Mouse (Mus musculus): ENCODE measurements around the gene Mad2l1bp. TPM values are rescaled to one million over a fixed set of nuclear protein-coding genes. Genes with fewer than 3 reads are reported as not detected.

Gene Mad2l1bp
- total RNA-seq (2014; rRNA removed) (3.7 and 5.5 TPM in 2 replicates), polyA plus RNA-seq (2012; rRNA removed) (9.9 and 12.9 TPM in 2 replicates)

DNA sequence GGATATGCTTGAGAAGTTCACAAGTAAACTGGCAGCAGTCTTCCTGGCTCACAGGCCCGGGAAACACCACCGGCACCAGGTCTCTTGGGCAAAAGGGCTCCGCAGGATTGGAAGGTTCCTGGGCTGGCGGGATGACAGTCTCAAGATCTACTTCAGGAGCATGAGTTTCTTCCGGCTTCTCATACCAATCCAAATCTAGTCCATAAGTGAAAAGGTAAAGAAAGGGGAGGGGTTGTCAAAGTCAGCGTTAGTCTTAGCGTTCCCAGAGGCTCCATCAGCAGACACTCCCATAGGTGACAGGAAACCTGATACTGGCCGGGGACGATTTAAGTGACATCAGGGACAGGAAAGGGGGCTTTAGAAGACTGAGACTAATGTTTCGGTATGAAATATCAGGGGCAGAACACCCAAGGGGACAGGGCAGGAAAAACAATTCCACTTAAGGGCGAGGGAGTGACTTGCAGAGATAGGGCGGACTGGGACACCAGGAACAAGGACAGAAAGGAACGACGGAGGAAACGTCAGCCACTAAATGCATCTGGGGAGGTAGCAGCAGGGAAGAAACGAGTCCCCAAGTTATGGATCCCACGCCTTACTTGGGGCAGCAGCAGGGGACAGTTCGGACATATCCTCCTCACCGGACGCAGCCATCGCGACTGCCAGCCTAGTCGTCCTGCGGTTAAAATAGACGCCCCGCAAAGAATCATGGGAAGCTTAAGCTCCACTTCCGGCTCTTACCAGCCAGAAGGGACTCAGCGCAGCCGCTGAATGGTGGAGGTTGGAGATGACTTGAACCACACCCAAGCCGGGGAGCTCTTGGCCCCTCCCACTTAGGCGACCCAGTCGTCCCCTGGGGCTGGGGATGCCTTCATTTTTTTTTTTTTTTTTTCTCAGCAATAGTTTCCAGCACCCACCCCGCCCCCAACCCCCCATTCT lies at the start of gene Mad2l1bp:
Gene Mad2l1bp (minus strand): TSS at position 707 of the 936 bp plus-strand sequence.
- Histone ChIP-seq H3K4me3 (ENCODE audit: insufficient read depth, low read depth, low read length) (peak within 1 kb of the TSS; percentile 60), H3K4me1 (ENCODE audit: control insufficient read depth, insufficient read depth, low read length) (peaks cover 5% of the 10 kb centered on the region), H3K9ac (ENCODE audit: low read depth, low read length) (peak within 1 kb of the TSS; percentile 67), H3K27ac (replicated peaks; ENCODE audit: insufficient read depth, low read depth, low read length) (peak within 1 kb of the TSS; percentile 37), H3K79me2 (ENCODE audit: control insufficient read depth, insufficient read depth, low read length) (peaks cover 7% of the 10 kb centered on the region; the same call in 1 of the 2 replicates), H3K27me3 (ENCODE audit: control insufficient read depth, insufficient read depth, low read length) (no peaks in the 10 kb centered on the region), H3K36me3 (ENCODE audit: control insufficient read depth, insufficient read depth, low read length) (peaks cover 2% of the 10 kb centered on the region; the same call in 1 of the 2 replicates)
- peak; percentile 88 for DNase-seq (ENCODE audit: extremely low read depth, low read depth, low spot score)
- WGBS: 4% methylated on average over 33 of the region's 33 CpGs
- peak; percentile 97 for TF ChIP-seq POLR2A (IDR thresholded peaks at IDR 0.05; ENCODE audit: extremely low read depth, insufficient read depth, low read length)
- TF ChIP-seq CTCF (IDR thresholded peaks at IDR 0.05; ENCODE audit: low read depth, low read length): no peak

DNA sequence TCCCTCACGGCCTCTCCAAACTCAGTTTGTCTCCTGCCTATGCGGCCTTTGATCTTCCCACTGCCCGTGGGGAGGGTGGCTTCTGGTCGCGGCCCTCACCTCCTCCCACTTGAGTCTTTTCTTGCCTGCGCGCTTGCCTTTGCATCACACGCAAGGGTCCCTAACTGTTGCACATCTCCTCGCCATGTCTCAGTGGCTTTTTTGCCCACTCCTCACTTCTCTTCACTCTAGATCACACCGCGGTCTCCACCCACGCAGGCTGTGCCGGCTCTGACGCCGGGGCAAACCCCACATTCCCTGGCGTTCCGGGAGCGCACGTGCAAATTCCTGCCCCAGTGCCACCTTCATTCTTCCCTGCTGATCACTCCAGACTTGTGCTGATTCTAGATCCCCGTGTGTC lies 49.7 kb upstream of the Mad2l1bp start:
- peaks cover 16% of the 10 kb centered on the region; the same call in 1 of the 2 replicates for H3K79me2 ChIP-seq (ENCODE audit: control insufficient read depth, insufficient read depth, low read length)
- H3K36me3 ChIP-seq (ENCODE audit: control insufficient read depth, insufficient read depth, low read length): peaks cover 24% of the 10 kb centered on the region
- H3K4me3 ChIP-seq (ENCODE audit: insufficient read depth, low read depth, low read length): peak overlapping the region; percentile 94
- peak overlapping the region; percentile 45 for H3K27ac ChIP-seq (replicated peaks; ENCODE audit: insufficient read depth, low read depth, low read length)
- 0% methylated on average over 20 of the region's 20 CpGs for WGBS
- H3K27me3 ChIP-seq (ENCODE audit: control insufficient read depth, insufficient read depth, low read length): no peaks in the 10 kb centered on the region
- no peak for TF ChIP-seq POLR2A (IDR thresholded peaks at IDR 0.05; ENCODE audit: extremely low read depth, insufficient read depth, low read length)
- TF ChIP-seq CTCF (IDR thresholded peaks at IDR 0.05; ENCODE audit: low read depth, low read length): no peak
- H3K4me1 ChIP-seq (ENCODE audit: control insufficient read depth, insufficient read depth, low read length): peaks cover 6% of the 10 kb centered on the region
- H3K9ac ChIP-seq (ENCODE audit: low read depth, low read length): peak overlapping the region; percentile 89
- peak; percentile 13 for DNase-seq (ENCODE audit: extremely low read depth, low read depth, low spot score)

DNA sequence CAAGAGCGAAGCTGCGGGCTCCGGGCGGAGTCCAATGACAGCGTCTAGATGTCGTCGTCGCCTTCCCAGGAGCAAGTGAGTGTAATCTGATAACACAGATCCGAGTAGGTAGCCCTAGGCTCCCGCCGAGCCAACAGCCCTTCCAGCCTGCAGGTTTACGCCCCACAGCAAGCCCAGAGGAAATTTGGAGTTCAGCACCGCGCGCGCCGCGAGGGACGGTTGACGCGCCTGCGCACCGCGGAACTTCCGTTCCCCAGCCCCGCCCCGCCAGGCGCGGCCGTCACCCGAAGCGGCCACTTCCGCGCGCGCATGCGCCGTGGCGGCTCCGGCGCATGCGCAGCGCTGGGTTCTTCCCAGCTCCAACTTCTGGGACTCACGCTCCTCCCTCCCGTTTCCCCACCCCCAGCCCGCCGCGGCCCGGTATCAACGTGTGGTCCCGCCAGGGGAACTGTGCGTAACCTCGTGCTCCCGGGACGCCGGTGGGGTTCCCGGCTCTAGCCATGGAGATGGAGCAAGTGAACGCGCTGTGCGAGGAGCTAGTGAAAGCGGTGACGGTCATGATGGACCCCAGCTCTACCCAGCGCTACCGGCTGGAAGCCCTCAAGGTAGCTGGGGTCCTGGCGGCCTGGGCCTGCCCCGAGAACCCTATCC lies 49.2 kb upstream of the Mad2l1bp start, which contains the start of the genes Polh and Xpo5:
Gene Polh (minus strand): TSS at position 225 of the 651 bp plus-strand sequence.
Gene Xpo5 (plus strand): TSS at position 362 of the 651 bp plus-strand sequence.
- H3K27me3 ChIP-seq (ENCODE audit: control insufficient read depth, insufficient read depth, low read length): no peaks in the 10 kb centered on the region
- TF ChIP-seq POLR2A (IDR thresholded peaks at IDR 0.05; ENCODE audit: extremely low read depth, insufficient read depth, low read length): 0 out of 2 replicates have a peak, but pooled peaks have one; percentile 33
- TF ChIP-seq CTCF (IDR thresholded peaks at IDR 0.05; ENCODE audit: low read depth, low read length): 0 out of 2 replicates have a peak, but pooled peaks have one; percentile 3
- peaks cover 6% of the 10 kb centered on the region for H3K4me1 ChIP-seq (ENCODE audit: control insufficient read depth, insufficient read depth, low read length)
- WGBS: under 1% methylated on average over 66 of the region's 66 CpGs
- peak within 1 kb of the TSS; percentile 89 for H3K9ac ChIP-seq (ENCODE audit: low read depth, low read length)
- H3K27ac ChIP-seq (replicated peaks; ENCODE audit: insufficient read depth, low read depth, low read length): peak within 1 kb of the TSS; percentile 45
- peaks cover 24% of the 10 kb centered on the region for H3K36me3 ChIP-seq (ENCODE audit: control insufficient read depth, insufficient read depth, low read length)
- H3K79me2 ChIP-seq (ENCODE audit: control insufficient read depth, insufficient read depth, low read length): peaks cover 16% of the 10 kb centered on the region; the same call in 1 of the 2 replicates
- peak; percentile 74 for DNase-seq (ENCODE audit: extremely low read depth, low read depth, low spot score)
- H3K4me3 ChIP-seq (ENCODE audit: insufficient read depth, low read depth, low read length): peak within 1 kb of the TSS; percentile 94

DNA sequence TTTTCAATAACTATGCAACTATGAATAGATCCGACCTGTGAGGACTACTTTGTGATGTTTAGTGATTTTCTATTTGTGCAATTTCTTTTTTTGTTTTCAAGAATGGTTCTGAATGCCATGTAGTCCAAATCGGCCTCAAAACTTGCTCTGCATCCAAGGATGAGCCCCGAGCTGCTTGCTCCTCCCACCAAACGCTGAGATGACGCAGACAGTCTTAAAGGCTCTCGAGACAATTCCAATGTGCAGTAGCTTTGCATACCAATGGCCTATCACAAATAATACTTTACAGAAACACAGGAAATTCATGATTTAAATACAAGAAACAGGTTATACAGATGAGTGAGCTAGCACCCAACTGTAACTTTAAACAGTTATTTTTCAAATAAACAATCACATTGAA lies 47.8 kb upstream of the Mad2l1bp start:
- Histone ChIP-seq H3K27ac (replicated peaks; ENCODE audit: insufficient read depth, low read depth, low read length) (no peak overlapping the region), H3K9ac (ENCODE audit: low read depth, low read length) (no peak overlapping the region)
- TF ChIP-seq POLR2A (IDR thresholded peaks at IDR 0.05; ENCODE audit: extremely low read depth, insufficient read depth, low read length) (no peak), CTCF (IDR thresholded peaks at IDR 0.05; ENCODE audit: low read depth, low read length) (no peak)

DNA sequence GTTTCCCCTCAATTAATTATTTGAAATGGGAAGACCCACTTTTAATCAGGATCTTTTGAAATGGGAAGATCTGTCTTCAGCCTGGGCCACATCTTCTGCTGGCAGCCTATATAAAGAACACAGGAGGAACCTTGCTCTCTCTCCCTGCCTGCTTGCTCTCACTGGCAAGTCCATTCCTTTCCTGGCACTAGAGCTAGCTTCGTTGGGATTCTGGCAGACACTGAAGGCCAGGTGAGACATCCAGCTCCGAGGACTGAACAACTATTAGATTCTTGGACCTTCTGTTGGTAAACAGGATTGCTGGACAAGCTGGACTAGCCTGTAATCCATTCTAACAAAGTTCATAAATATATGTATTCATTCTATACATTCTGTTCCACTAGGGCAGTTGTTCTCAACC lies 35.5 kb upstream of the Mad2l1bp start:
- Histone ChIP-seq H3K36me3 (ENCODE audit: control insufficient read depth, insufficient read depth, low read length) (peaks cover 29% of the 10 kb centered on the region), H3K9ac (ENCODE audit: low read depth, low read length) (no peak overlapping the region), H3K79me2 (ENCODE audit: control insufficient read depth, insufficient read depth, low read length) (no peaks in the 10 kb centered on the region), H3K4me1 (ENCODE audit: control insufficient read depth, insufficient read depth, low read length) (no peaks in the 10 kb centered on the region), H3K27ac (replicated peaks; ENCODE audit: insufficient read depth, low read depth, low read length) (no peak overlapping the region), H3K4me3 (ENCODE audit: insufficient read depth, low read depth, low read length) (no peak overlapping the region), H3K27me3 (ENCODE audit: control insufficient read depth, insufficient read depth, low read length) (no peaks in the 10 kb centered on the region)
- no peak for TF ChIP-seq POLR2A (IDR thresholded peaks at IDR 0.05; ENCODE audit: extremely low read depth, insufficient read depth, low read length)
- no peak for TF ChIP-seq CTCF (IDR thresholded peaks at IDR 0.05; ENCODE audit: low read depth, low read length)
- 69% methylated on average over 2 of the region's 2 CpGs for WGBS
- no peak for DNase-seq (ENCODE audit: extremely low read depth, low read depth, low spot score)

More for the DNA sequence above, 47.8 kb upstream of the Mad2l1bp start:
- peaks cover 15% of the 10 kb centered on the region for H3K36me3 ChIP-seq (ENCODE audit: control insufficient read depth, insufficient read depth, low read length)
- WGBS: 70% methylated on average over 6 of the region's 6 CpGs
- H3K27me3 ChIP-seq (ENCODE audit: control insufficient read depth, insufficient read depth, low read length): no peaks in the 10 kb centered on the region
- no peak overlapping the region for H3K4me3 ChIP-seq (ENCODE audit: insufficient read depth, low read depth, low read length)
- peaks cover 16% of the 10 kb centered on the region; the same call in 1 of the 2 replicates for H3K79me2 ChIP-seq (ENCODE audit: control insufficient read depth, insufficient read depth, low read length)
- H3K4me1 ChIP-seq (ENCODE audit: control insufficient read depth, insufficient read depth, low read length): peaks cover 6% of the 10 kb centered on the region
- DNase-seq (ENCODE audit: extremely low read depth, low read depth, low spot score): no peak
